Mouse (Mus musculus) left cerebral cortex, postnatal 10 days (tissue): ENCODE measurements at regions not wholly inside any gene's neighbourhood (a gene's known extent, or its start where the extent isn't known, plus 50 kb on each side); places are given as distances from the start of the nearest gene placed in this dataset.

ENCODE experiments used
- DNase-seq, 2 experiments: peaks; one replicate each; pipeline ENCODE4 v3.0.0; 2021 to 2022; ENCODE audit warnings: low spot score in 2 of 2, mixed read lengths in 1 of 2; ENCODE audit errors: extremely low spot score in 1 of 2
- intact Hi-C: fragments of 180-260 bp; cut with DNase I; formaldehyde crosslinking; loops from one replicate; pipeline ENCODE4 v1.15.1; 2025

- intact Hi-C loops: no loop called here
- DNase-seq: no peak
Measured at GRCm38 (mm10) chr1:61301041-61302030, 323.6 kb downstream of the Icos start.

- intact Hi-C loops: no loop called here
- no peak for DNase-seq
Measured at GRCm38 (mm10) chr1:61302570-61303071, 324.9 kb downstream of the Icos start.

GRCm38 (mm10) chr1:61306296-61306695, 328.6 kb downstream of the Icos start:
- intact Hi-C loops: no loop called here
- no peak for DNase-seq

GRCm38 (mm10) chr1:61309563-61309962, 329.1 kb upstream of the Pard3b start:
- intact Hi-C loops: no loop called here
- DNase-seq: no peak

- intact Hi-C loops: no loop called here
- no peak for DNase-seq
Measured at GRCm38 (mm10) chr1:61310063-61310760, 328.4 kb upstream of the Pard3b start.

- intact Hi-C loops: no loop called here
- DNase-seq: no peak
Measured at GRCm38 (mm10) chr1:61310761-61311090, 327.9 kb upstream of the Pard3b start.

- intact Hi-C loops: no loop called here
- no peak for DNase-seq
Measured at GRCm38 (mm10) chr1:61313196-61313595, 325.4 kb upstream of the Pard3b start.

GRCm38 (mm10) chr1:61316261-61316660, 322.4 kb upstream of the Pard3b start:
- intact Hi-C loops: no loop called here
- DNase-seq: no peak

GRCm38 (mm10) chr1:61316736-61317135, 321.9 kb upstream of the Pard3b start:
- intact Hi-C loops: no loop called here

GRCm38 (mm10) chr1:61318042-61318441, 320.6 kb upstream of the Pard3b start:
- intact Hi-C loops: no loop called here
- no peak for DNase-seq

More at GRCm38 (mm10) chr1:61316736-61317135, 321.9 kb upstream of the Pard3b start:
- DNase-seq: no peak

GRCm38 (mm10) chr1:61321513-61322145, 317.0 kb upstream of the Pard3b start:
- intact Hi-C loops: no loop called here
- DNase-seq: no peak

GRCm38 (mm10) chr1:61331456-61331855, 307.2 kb upstream of the Pard3b start:
- no peak for DNase-seq
- intact Hi-C loops: no loop called here

GRCm38 (mm10) chr1:61331906-61332305, 306.7 kb upstream of the Pard3b start:
- intact Hi-C loops: no loop called here
- no peak for DNase-seq

GRCm38 (mm10) chr1:61336367-61336766, 302.3 kb upstream of the Pard3b start:
- DNase-seq: no peak
- intact Hi-C loops: no loop called here

- DNase-seq: no peak
- intact Hi-C loops: no loop called here
Measured at GRCm38 (mm10) chr1:61352921-61353320, 285.7 kb upstream of the Pard3b start.

GRCm38 (mm10) chr1:61353481-61353880, 285.1 kb upstream of the Pard3b start:
- DNase-seq: no peak
- intact Hi-C loops: no loop called here

- intact Hi-C loops: no loop called here
- DNase-seq: no peak
Measured at GRCm38 (mm10) chr1:61355241-61355640, 283.4 kb upstream of the Pard3b start.

- intact Hi-C loops: no loop called here
- no peak for DNase-seq
Measured at GRCm38 (mm10) chr1:61359011-61359930, 279.4 kb upstream of the Pard3b start.
